Mouse (Mus musculus): Measurements from ENCODE around the gene Magea6.
"Not testable (repeated sequence)": the region's sequence is repeated elsewhere in the genome, so short reads cannot be mapped to it uniquely, and the experiment has no call there.

Gene Magea6

GRCm38 (mm10) chrX:154935887-154936286 lies at the start of gene Magea6:
Gene Magea6 (minus strand): TSS chrX:154935987.
- DNase-seq = not testable (repeated sequence)

GRCm38 (mm10) chrX:154949405-154949804 lies 13.6 kb upstream of the Magea6 start, which contains the start of gene Magea3:
Gene Magea3 (minus strand): TSS chrX:154949505.
- DNase-seq = not testable (repeated sequence)

GRCm38 (mm10) chrX:154890167-154890566 lies 45.6 kb downstream of the Magea6 start, which contains the start of gene Cldn34b1:
Gene Cldn34b1 (minus strand): TSS chrX:154890267.
- not testable (repeated sequence) for DNase-seq
